Mouse (Mus musculus) midbrain, embryonic 15.5 days (tissue): ENCODE results near the gene Il17d. TPM values are rescaled to one million over a fixed set of nuclear protein-coding genes. Genes with fewer than 3 reads are reported as not detected.

Source experiments
- ATAC-seq: fragments of 200-750 bp; cut with Nextera tagmentation; replicated peaks from 2 replicates; pipeline ENCODE4 v1.8.0; 2017; ENCODE audit warnings: moderate TSS enrichment
- H3K27ac ChIP-seq: fragments of 300-500 bp; sonication (generic); 2 replicates; pipeline ENCODE4 v1.5.1; 2015; ENCODE audit warnings: mild to moderate bottlenecking, inconsistent platforms
- H3K27me3 ChIP-seq: fragments of 300-500 bp; sonication (generic); replicated peaks from 2 replicates; pipeline ENCODE4 v1.6.1; 2015; ENCODE audit warnings: inconsistent platforms
- H3K36me3 ChIP-seq: fragments of 300-500 bp; sonication (generic); replicated peaks from 2 replicates; pipeline ENCODE4 v1.6.1; 2015; ENCODE audit warnings: inconsistent platforms
- H3K4me1 ChIP-seq: fragments of 300-500 bp; sonication (generic); 2 replicates; pipeline ENCODE4 v1.6.1; 2015; ENCODE audit warnings: inconsistent platforms
- H3K4me2 ChIP-seq: fragments of 300-500 bp; sonication (generic); 2 replicates; pipeline ENCODE4 v1.6.1; 2015; ENCODE audit warnings: inconsistent platforms, mild to moderate bottlenecking, moderate library complexity
- H3K4me3 ChIP-seq: fragments of 300-500 bp; sonication (generic); 2 replicates; pipeline ENCODE4 v1.5.1; 2015; ENCODE audit warnings: mild to moderate bottlenecking, inconsistent platforms
- H3K9ac ChIP-seq: fragments of 300-500 bp; sonication (generic); 2 replicates; pipeline ENCODE4 v1.6.1; 2015; ENCODE audit warnings: mild to moderate bottlenecking, inconsistent platforms
- H3K9me3 ChIP-seq: fragments of 300-500 bp; sonication (generic); 2 replicates; pipeline ENCODE4 v1.6.1; 2016; ENCODE audit warnings: inconsistent platforms
- WGBS: fragments of 180-500 bp; shearing (Covaris S2); methylation state at CpG from one replicate; pipeline ENCODE4 v1.1.7; 2015; ENCODE audit warnings: mixed read lengths; 5-methylcytosine and 5-hydroxymethylcytosine counted together
- polyA plus RNA-seq: library from polyadenylated mRNA; unstranded; fragments of >200 nt; fragmentation: Nextera tagmentation; extraction: Ambion mirVana; gene quantifications from 2 replicates; pipeline ENCODE4 v1.2.1, GENCODE M21; 2015

The Il17d gene
- polyA plus RNA-seq, 1 experiment from 2014 or later = 6.9 TPM

- Histone ChIP-seq H3K27me3 (peaks cover 7% of the 10 kb centered on the region), H3K4me3 (peak overlapping the region; percentile 89), H3K9me3 (no peaks in the 10 kb centered on the region), H3K4me1 (peaks cover 23% of the 10 kb centered on the region), H3K9ac (no peak overlapping the region), H3K4me2 (peak overlapping the region; percentile 71), H3K36me3 (no peaks in the 10 kb centered on the region), H3K27ac (no peak overlapping the region)
- 58% methylated on average over 10 of the region's 10 CpGs for WGBS
- peak; percentile 41 for ATAC-seq
Observed at GRCm38 (mm10) chr14:57526050-57526623, 1.6 kb downstream of the Il17d start.

- peaks cover 23% of the 10 kb centered on the region for H3K4me1 ChIP-seq
- no peak overlapping the region for H3K27ac ChIP-seq
- peaks cover 7% of the 10 kb centered on the region for H3K27me3 ChIP-seq
- H3K9me3 ChIP-seq = no peaks in the 10 kb centered on the region
- H3K36me3 ChIP-seq = no peaks in the 10 kb centered on the region
- no peak overlapping the region for H3K4me2 ChIP-seq
- WGBS = 44% methylated on average over 7 of the region's 7 CpGs
- no peak overlapping the region for H3K9ac ChIP-seq
- no peak for ATAC-seq
- no peak overlapping the region for H3K4me3 ChIP-seq
Observed at GRCm38 (mm10) chr14:57527122-57527521, 2.5 kb downstream of the Il17d start.

GRCm38 (mm10) chr14:57527598-57527997 is 3.0 kb downstream of the Il17d start:
- Histone ChIP-seq H3K4me3 (no peak overlapping the region), H3K9ac (no peak overlapping the region), H3K4me2 (no peak overlapping the region), H3K4me1 (peaks cover 23% of the 10 kb centered on the region), H3K9me3 (no peaks in the 10 kb centered on the region), H3K36me3 (no peaks in the 10 kb centered on the region), H3K27me3 (peaks cover 12% of the 10 kb centered on the region), H3K27ac (no peak overlapping the region)
- WGBS = 51% methylated on average over 2 of the region's 2 CpGs
- ATAC-seq = no peak

- no peaks in the 10 kb centered on the region for H3K9me3 ChIP-seq
- peaks cover 30% of the 10 kb centered on the region for H3K4me1 ChIP-seq
- H3K27me3 ChIP-seq = 0 out of 2 replicates have a peak, but pooled peaks cover 5% of the 10 kb centered on the region
- WGBS = 44% methylated on average over 10 of the region's 10 CpGs
- H3K4me3 ChIP-seq = no peak overlapping the region
- no peak overlapping the region for H3K9ac ChIP-seq
- H3K27ac ChIP-seq = no peak overlapping the region
- H3K36me3 ChIP-seq = no peaks in the 10 kb centered on the region
- no peak overlapping the region for H3K4me2 ChIP-seq
- ATAC-seq = no peak
Observed at GRCm38 (mm10) chr14:57529086-57529785, 4.7 kb downstream of the Il17d start.

DNA sequence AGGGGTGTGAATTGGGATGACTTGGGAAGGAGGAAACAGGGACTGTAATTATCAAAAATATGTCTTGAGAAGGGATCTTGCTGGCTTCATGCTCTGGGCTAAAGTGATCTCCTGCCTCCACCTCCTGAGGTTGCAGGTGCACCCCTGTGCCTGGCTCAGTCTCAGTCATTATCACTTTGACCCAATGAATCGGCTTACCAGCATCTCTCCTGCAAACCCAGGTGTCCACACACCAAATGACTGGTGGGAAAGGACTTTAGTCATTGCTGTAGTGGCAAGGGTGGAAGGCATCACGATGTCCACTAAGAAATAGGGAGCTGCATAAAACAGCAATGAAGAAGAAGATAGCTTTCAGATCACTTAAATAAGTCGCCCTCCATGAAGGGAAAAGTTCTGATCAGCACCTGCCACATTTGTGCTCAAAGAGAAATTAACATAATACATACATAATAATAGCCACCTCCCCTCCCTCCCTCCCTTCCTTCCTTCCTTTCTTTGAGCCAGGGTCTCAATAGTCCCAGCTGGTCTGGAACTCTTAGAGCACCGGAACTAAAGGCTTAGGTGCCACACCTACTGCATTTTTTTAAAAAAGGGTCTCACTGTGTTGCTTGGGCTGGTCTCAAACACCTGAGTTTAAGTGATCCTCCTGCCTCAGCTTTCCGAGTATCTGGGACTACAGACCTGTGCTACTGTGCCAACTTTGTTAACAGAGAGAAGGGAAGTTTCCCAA is 5.4 kb downstream of the Il17d start:
- H3K9me3 ChIP-seq = no peaks in the 10 kb centered on the region
- 63% methylated on average over 5 of the region's 5 CpGs for WGBS
- ATAC-seq = no peak

GRCm38 (mm10) chr14:57532577-57532976 is 8.0 kb downstream of the Il17d start:
- Histone ChIP-seq H3K36me3 (no peaks in the 10 kb centered on the region), H3K9me3 (no peaks in the 10 kb centered on the region), H3K27me3 (0 out of 2 replicates have a peak, but pooled peaks cover 5% of the 10 kb centered on the region), H3K4me3 (no peak overlapping the region), H3K4me1 (peaks cover 39% of the 10 kb centered on the region), H3K9ac (no peak overlapping the region), H3K4me2 (no peak overlapping the region), H3K27ac (no peak overlapping the region)
- ATAC-seq = no peak
- WGBS = 91% methylated on average over 3 of the region's 3 CpGs

More for the DNA sequence above, 5.4 kb downstream of the Il17d start:
- Histone ChIP-seq H3K27ac (no peak overlapping the region), H3K36me3 (no peaks in the 10 kb centered on the region), H3K9ac (no peak overlapping the region), H3K27me3 (0 out of 2 replicates have a peak, but pooled peaks cover 5% of the 10 kb centered on the region), H3K4me2 (no peak overlapping the region), H3K4me3 (no peak overlapping the region), H3K4me1 (peaks cover 33% of the 10 kb centered on the region)

DNA sequence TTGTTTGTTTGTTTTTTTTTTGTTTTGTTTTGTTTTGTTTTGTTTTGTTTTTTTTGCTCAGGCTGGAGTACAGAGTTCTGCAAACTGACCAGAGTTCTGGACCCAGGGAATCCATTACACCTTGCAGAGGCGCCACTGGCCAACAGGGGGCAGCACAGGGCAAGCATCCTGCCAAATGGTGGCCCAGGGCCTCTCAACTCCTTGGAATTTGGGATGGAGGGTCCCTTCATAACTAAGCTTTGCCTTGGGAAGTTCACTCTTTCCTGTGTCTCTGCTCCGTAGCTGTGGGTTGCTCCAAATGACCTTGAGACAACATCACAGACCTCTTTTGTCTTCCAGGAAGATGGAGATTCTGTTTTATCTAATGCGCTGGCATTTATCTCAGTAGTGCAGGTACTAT is 8.6 kb downstream of the Il17d start:
- ATAC-seq = no peak
- Histone ChIP-seq H3K27me3 (0 out of 2 replicates have a peak, but pooled peaks cover 5% of the 10 kb centered on the region), H3K9me3 (no peaks in the 10 kb centered on the region), H3K27ac (peak overlapping the region; percentile 26; the same call in 1 of the 2 replicates), H3K9ac (no peak overlapping the region), H3K36me3 (no peaks in the 10 kb centered on the region), H3K4me2 (no peak overlapping the region), H3K4me3 (no peak overlapping the region), H3K4me1 (peaks cover 42% of the 10 kb centered on the region)
- WGBS = 34% methylated on average over 3 of the region's 3 CpGs

- Histone ChIP-seq H3K4me1 (peaks cover 42% of the 10 kb centered on the region), H3K4me2 (peak overlapping the region; percentile 6; the same call in 1 of the 2 replicates), H3K9me3 (no peaks in the 10 kb centered on the region), H3K9ac (no peak overlapping the region), H3K27me3 (0 out of 2 replicates have a peak, but pooled peaks cover 5% of the 10 kb centered on the region), H3K27ac (no peak overlapping the region), H3K36me3 (no peaks in the 10 kb centered on the region), H3K4me3 (no peak overlapping the region)
- 11% methylated on average over 11 of the region's 11 CpGs for WGBS
- no peak for ATAC-seq
Observed at GRCm38 (mm10) chr14:57533841-57534240, 9.3 kb downstream of the Il17d start.

DNA sequence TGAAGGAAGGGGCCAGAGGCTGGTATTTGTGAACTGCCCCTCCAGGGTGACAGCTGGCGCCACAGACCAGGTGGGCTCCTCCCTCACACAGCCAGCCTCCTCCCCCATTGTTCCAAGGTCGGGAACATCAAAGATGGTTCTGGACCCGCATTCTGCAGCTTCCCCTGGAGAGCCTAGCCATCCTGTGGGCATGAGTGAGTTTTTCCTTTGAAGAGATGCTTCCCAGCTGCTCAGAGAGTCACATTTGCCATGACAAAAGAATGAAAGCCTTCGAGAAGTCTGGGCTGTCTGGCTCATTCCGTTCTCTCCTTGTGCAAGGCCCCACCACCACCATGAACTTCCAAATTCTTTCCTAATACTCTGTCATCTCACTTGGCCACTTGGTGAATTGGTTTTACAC is 9.8 kb downstream of the Il17d start:
- Histone ChIP-seq H3K4me1 (peaks cover 42% of the 10 kb centered on the region), H3K27ac (no peak overlapping the region), H3K27me3 (0 out of 2 replicates have a peak, but pooled peaks cover 5% of the 10 kb centered on the region), H3K9me3 (no peaks in the 10 kb centered on the region), H3K4me3 (no peak overlapping the region), H3K36me3 (no peaks in the 10 kb centered on the region), H3K9ac (no peak overlapping the region), H3K4me2 (peak overlapping the region; percentile 6; the same call in 1 of the 2 replicates)
- ATAC-seq = no peak; the same call in 1 of the 2 replicates
- 7% methylated on average over 5 of the region's 5 CpGs for WGBS

DNA sequence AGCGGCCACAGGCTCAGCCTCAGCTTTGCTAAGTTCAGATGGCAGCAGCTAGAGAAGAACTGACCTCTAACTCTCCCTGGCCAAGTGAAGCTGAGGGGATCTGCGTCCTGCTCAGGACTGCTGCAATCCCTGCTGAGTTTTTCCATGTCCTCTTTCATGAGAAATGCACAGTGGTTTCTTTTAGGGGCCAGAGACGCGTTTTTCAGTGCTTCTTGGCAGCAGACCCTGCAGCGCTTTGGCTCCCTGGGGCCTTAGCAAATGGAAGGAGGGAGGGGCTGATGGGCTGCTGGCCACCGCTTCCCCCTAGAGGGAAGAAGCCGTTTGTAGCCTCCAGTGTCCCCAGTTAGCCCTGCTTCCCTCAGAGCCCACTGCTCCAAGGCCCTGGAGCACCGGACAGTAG is 10.4 kb downstream of the Il17d start:
- Histone ChIP-seq H3K36me3 (no peaks in the 10 kb centered on the region), H3K4me2 (no peak overlapping the region), H3K4me1 (peaks cover 37% of the 10 kb centered on the region), H3K9ac (no peak overlapping the region), H3K27ac (no peak overlapping the region), H3K27me3 (0 out of 2 replicates have a peak, but pooled peaks cover 5% of the 10 kb centered on the region), H3K9me3 (no peaks in the 10 kb centered on the region), H3K4me3 (no peak overlapping the region)
- WGBS = 13% methylated on average over 8 of the region's 8 CpGs
- ATAC-seq = no peak; the same call in 1 of the 2 replicates

DNA sequence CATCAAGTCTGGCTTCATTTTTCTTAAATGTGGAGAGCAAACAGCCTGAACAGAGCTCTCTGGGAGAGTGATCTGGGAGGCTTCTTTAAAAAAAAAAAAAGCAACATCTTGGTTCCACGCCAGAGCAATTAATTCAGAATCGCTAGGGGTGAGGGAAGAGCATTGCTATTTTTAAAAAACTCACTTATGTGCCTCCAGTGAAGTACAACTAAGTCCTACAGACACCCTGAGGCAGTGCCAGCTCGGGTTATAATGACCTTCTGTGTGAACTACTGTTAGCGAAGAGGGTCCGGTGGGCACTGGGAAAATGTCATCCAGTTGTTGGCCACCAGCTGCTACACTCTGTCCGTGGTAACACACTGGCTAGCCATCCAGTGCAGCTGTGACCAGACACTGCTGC is 11.1 kb downstream of the Il17d start:
- Histone ChIP-seq H3K9me3 (no peaks in the 10 kb centered on the region), H3K4me2 (no peak overlapping the region), H3K4me3 (no peak overlapping the region), H3K36me3 (no peaks in the 10 kb centered on the region), H3K9ac (no peak overlapping the region), H3K27ac (peak overlapping the region; percentile 0; the same call in 1 of the 2 replicates), H3K27me3 (0 out of 2 replicates have a peak, but pooled peaks cover 5% of the 10 kb centered on the region), H3K4me1 (peaks cover 37% of the 10 kb centered on the region)
- WGBS = 53% methylated on average over 6 of the region's 6 CpGs
- ATAC-seq = no peak

GRCm38 (mm10) chr14:57536820-57537219 is 12.2 kb downstream of the Il17d start:
- Histone ChIP-seq H3K9ac (no peak overlapping the region), H3K27ac (no peak overlapping the region)

More at GRCm38 (mm10) chr14:57536820-57537219, 12.2 kb downstream of the Il17d start:
- H3K9me3 ChIP-seq = no peaks in the 10 kb centered on the region
- H3K27me3 ChIP-seq = 0 out of 2 replicates have a peak, but pooled peaks cover 5% of the 10 kb centered on the region
- no peak overlapping the region for H3K4me2 ChIP-seq
- no peaks in the 10 kb centered on the region for H3K36me3 ChIP-seq
- no peak for ATAC-seq
- H3K4me1 ChIP-seq = peaks cover 37% of the 10 kb centered on the region
- WGBS = 26% methylated on average over 9 of the region's 9 CpGs
- H3K4me3 ChIP-seq = no peak overlapping the region
